Mouse (Mus musculus) stomach, postnatal 0 days (tissue): ENCODE data around the gene Cpne6. TPM values are rescaled to one million over a fixed set of nuclear protein-coding genes. Genes with fewer than 3 reads are reported as not detected.
A peak's percentile ranks its signal among the peaks of the same experiment; 100 is the strongest.

Source experiments
- ATAC-seq: fragments of 200-750 bp; cut with Nextera tagmentation; 2 replicates; pipeline ENCODE4 v1.8.0; 2017; ENCODE audit not compliant: low FRiP score, low TSS enrichment
- DNase-seq: peaks from one replicate; pipeline ENCODE4 v3.0.0-alpha.2; 2016; ENCODE audit warnings: low spot score
- H3K27ac ChIP-seq: fragments of 300-500 bp; sonication (generic); replicated peaks from 2 replicates; pipeline ENCODE4 v1.5.1; 2014; ENCODE audit warnings: mild to moderate bottlenecking, control low read depth
- H3K27me3 ChIP-seq: fragments of 300-500 bp; sonication (generic); 2 replicates; pipeline ENCODE4 v1.6.1; 2014; ENCODE audit warnings: low read length; ENCODE audit not compliant: control insufficient read depth, insufficient read depth
- H3K36me3 ChIP-seq: fragments of 300-500 bp; sonication (generic); 2 replicates; pipeline ENCODE4 v1.6.1; 2014; ENCODE audit warnings: low read length, mixed read lengths; ENCODE audit not compliant: control insufficient read depth, insufficient read depth
- H3K4me1 ChIP-seq: fragments of 300-500 bp; sonication (generic); replicated peaks from 2 replicates; pipeline ENCODE4 v1.6.1; 2014; ENCODE audit warnings: antibody characterized with exemption; ENCODE audit not compliant: control insufficient read depth, insufficient read depth
- H3K4me2 ChIP-seq: fragments of 300-500 bp; sonication (generic); replicated peaks from 2 replicates; pipeline ENCODE4 v1.6.1; 2014; ENCODE audit warnings: low read depth, mild to moderate bottlenecking, control low read depth, moderate library complexity
- H3K4me3 ChIP-seq: fragments of 300-500 bp; sonication (generic); 2 replicates; pipeline ENCODE4 v1.5.1; 2014; ENCODE audit warnings: low read depth, low read length, control low read depth
- H3K9ac ChIP-seq: fragments of 300-500 bp; sonication (generic); 2 replicates; pipeline ENCODE4 v1.6.1; 2014; ENCODE audit warnings: mild to moderate bottlenecking, low read length, control low read depth, mixed read lengths
- H3K9me3 ChIP-seq: fragments of 300-500 bp; sonication (generic); 2 replicates; pipeline ENCODE4 v1.6.1; 2016; ENCODE audit warnings: low read length; ENCODE audit not compliant: control insufficient read depth
- CTCF ChIP-seq: IDR thresholded peaks from 2 replicates; pipeline ENCODE4 v1.5.1; 2016; ENCODE audit warnings: antibody characterized with exemption, low read depth, mild to moderate bottlenecking, moderate library complexity
- EP300 ChIP-seq: optimal IDR thresholded peaks from 2 replicates; pipeline ENCODE3; 2016; ENCODE audit warnings: antibody characterized with exemption
- WGBS: fragments of 180-500 bp; shearing (Covaris S2); extraction: QIAGEN DNeasy Blood & Tissue Kit; methylation state at CpG from one replicate; pipeline ENCODE4 v1.1.7; 2014; 5-methylcytosine and 5-hydroxymethylcytosine counted together
- polyA plus RNA-seq: library from polyadenylated mRNA; unstranded; fragments of >200 nt; fragmentation: Nextera tagmentation; extraction: Ambion mirVana; gene quantifications from 2 replicates; pipeline ENCODE4 v1.2.1, GENCODE M21; 2015

The Cpne6 gene
- polyA plus RNA-seq, 1 experiment from 2014 or later, result 0.08 TPM

DNA sequence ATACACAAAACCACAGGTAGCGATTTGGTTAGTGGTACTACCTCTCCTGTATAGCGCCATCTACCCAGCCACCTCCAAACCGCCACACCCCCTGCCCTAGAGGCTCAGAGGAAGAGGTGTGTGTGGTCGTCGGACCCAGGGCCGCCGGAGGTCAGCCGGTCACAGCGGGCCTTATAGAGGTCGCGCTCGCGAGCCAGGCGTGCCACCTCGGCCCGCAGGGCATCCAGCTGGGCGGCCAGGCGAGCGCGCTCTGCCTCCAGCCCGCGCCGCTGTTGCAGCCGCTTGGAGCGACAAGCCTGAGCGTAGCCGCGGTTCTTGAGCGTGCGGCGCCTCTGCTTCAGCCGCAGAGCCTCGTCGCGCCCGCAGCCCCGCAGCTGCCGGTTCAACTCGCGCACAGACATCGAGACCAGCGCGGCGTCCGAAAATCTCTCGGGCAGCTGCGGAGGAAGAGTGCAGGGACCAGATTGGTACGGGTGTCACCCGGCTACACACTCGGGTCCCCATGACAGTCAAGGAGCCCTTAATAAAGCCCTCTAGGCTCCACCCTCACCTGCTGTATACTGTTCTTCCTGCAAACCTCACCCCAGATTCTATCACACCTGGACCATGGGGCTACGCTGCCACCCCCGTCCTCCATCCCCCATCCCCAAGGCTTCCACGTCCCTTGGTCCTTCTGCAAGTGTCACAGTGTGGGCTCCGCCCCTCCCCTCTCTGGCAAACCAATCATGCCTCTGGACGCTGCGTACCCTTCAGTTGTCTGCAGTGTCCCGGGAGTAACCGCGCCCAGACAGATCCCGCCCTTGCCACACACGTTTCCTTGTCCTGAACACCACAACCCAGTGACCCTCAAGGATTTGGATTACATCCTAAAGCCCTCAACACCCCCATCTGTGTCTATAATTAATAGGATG, 10.5 kb downstream of the Cpne6 start:
- Histone ChIP-seq H3K4me1 (no peaks in the 10 kb centered on the region), H3K4me3 (peak overlapping the region; percentile 36), H3K36me3 (no peaks in the 10 kb centered on the region), H3K4me2 (peak overlapping the region; percentile 62), H3K27me3 (no peaks in the 10 kb centered on the region), H3K9me3 (no peaks in the 10 kb centered on the region), H3K9ac (peak overlapping the region; percentile 52), H3K27ac (no peak overlapping the region)
- DNase-seq (peak; percentile 38), ATAC-seq (0 out of 2 replicates have a peak, but pooled peaks have one; percentile 33)
- WGBS, result under 1% methylated on average over 61 of the region's 61 CpGs
- TF ChIP-seq EP300 (no peak), CTCF (peak; percentile 39)

DNA sequence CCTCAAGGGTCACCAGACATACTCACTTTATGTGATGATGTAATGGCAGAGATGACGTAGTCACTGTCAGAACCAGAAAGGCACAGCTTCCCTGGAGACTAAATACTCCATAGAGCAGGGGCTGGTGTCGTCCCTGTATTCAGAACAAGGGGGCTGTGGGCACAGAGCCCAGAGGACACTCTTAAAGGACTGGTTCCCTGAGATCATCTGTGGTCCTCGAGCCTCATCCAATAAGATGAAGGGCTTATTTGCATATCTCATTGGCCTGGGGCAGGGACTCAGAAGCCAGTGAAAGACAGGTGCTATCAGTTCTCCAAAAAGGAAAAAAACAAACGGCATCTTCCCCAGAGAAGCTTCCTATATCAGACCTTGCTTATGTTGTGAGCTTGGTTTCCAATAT, 13.8 kb downstream of the Cpne6 start:
- no peak for ATAC-seq
- H3K27ac ChIP-seq, result no peak overlapping the region
- WGBS, result 48% methylated on average over 4 of the region's 4 CpGs

GRCm38 (mm10) chr14:55524785-55525184, 14.5 kb downstream of the Cpne6 start, which contains the start of gene Nrl:
TSS of gene Nrl (minus strand) at chr14:55524981.
- WGBS, result 17% methylated on average over 8 of the region's 8 CpGs
- Histone ChIP-seq H3K9ac (no peak within 1 kb of the TSS), H3K9me3 (no peaks in the 10 kb centered on the region), H3K4me3 (no peak within 1 kb of the TSS), H3K4me1 (no peaks in the 10 kb centered on the region), H3K4me2 (no peak within 1 kb of the TSS), H3K27ac (no peak within 1 kb of the TSS), H3K36me3 (no peaks in the 10 kb centered on the region), H3K27me3 (no peaks in the 10 kb centered on the region)
- DNase-seq, result no peak
- TF ChIP-seq EP300 (no peak), CTCF (no peak)
- no peak for ATAC-seq

More for the DNA sequence above, 13.8 kb downstream of the Cpne6 start:
- no peaks in the 10 kb centered on the region for H3K27me3 ChIP-seq
- DNase-seq, result no peak
- no peaks in the 10 kb centered on the region for H3K4me1 ChIP-seq
- no peaks in the 10 kb centered on the region for H3K36me3 ChIP-seq
- TF ChIP-seq CTCF (no peak), EP300 (no peak)
- no peak overlapping the region for H3K4me2 ChIP-seq
- H3K9ac ChIP-seq, result no peak overlapping the region
- H3K4me3 ChIP-seq, result no peak overlapping the region
- no peaks in the 10 kb centered on the region for H3K9me3 ChIP-seq

GRCm38 (mm10) chr14:55526674-55527073, 16.4 kb downstream of the Cpne6 start:
- no peak for DNase-seq

GRCm38 (mm10) chr14:55527940-55528339, 17.7 kb downstream of the Cpne6 start:
- 22% methylated on average over 3 of the region's 3 CpGs for WGBS
- H3K4me2 ChIP-seq, result no peak overlapping the region
- H3K9me3 ChIP-seq, result no peaks in the 10 kb centered on the region
- no peak for ATAC-seq
- no peak overlapping the region for H3K27ac ChIP-seq
- TF ChIP-seq CTCF (peak; percentile 70), EP300 (no peak)
- peak; percentile 38 for DNase-seq
- H3K4me1 ChIP-seq, result no peaks in the 10 kb centered on the region
- no peaks in the 10 kb centered on the region for H3K27me3 ChIP-seq
- no peaks in the 10 kb centered on the region for H3K36me3 ChIP-seq
- H3K9ac ChIP-seq, result no peak overlapping the region
- no peak overlapping the region for H3K4me3 ChIP-seq

More at GRCm38 (mm10) chr14:55526674-55527073, 16.4 kb downstream of the Cpne6 start:
- Histone ChIP-seq H3K9ac (no peak overlapping the region), H3K27me3 (no peaks in the 10 kb centered on the region), H3K27ac (no peak overlapping the region), H3K36me3 (no peaks in the 10 kb centered on the region), H3K4me3 (no peak overlapping the region), H3K9me3 (no peaks in the 10 kb centered on the region), H3K4me1 (no peaks in the 10 kb centered on the region), H3K4me2 (no peak overlapping the region)
- WGBS, result 68% methylated on average over 2 of the region's 2 CpGs
- TF ChIP-seq CTCF, result no peak
- TF ChIP-seq EP300, result no peak
- ATAC-seq, result no peak

- H3K4me1 ChIP-seq, result peaks cover 2% of the 10 kb centered on the region; the same call in 1 of the 2 replicates
- H3K27ac ChIP-seq, result no peak overlapping the region
- H3K9ac ChIP-seq, result no peak overlapping the region
- ATAC-seq, result no peak
- H3K9me3 ChIP-seq, result no peaks in the 10 kb centered on the region
- TF ChIP-seq EP300 (no peak), CTCF (peak; percentile 83)
- no peaks in the 10 kb centered on the region for H3K36me3 ChIP-seq
- H3K4me2 ChIP-seq, result no peak overlapping the region
- no peaks in the 10 kb centered on the region for H3K27me3 ChIP-seq
- peak; percentile 58 for DNase-seq
- no peak overlapping the region for H3K4me3 ChIP-seq
- WGBS, result 43% methylated on average over 6 of the region's 6 CpGs
Observed at GRCm38 (mm10) chr14:55536116-55536745, 26.0 kb downstream of the Cpne6 start.
